Mouse (Mus musculus): ENCODE results near the gene Stxbp6. TPM values are rescaled to one million over a fixed set of nuclear protein-coding genes. Genes with fewer than 3 reads are reported as not detected.

Stxbp6 gene
- total RNA-seq, 2 experiments from 2014 or later: 27.1 to 27.3 TPM

DNA sequence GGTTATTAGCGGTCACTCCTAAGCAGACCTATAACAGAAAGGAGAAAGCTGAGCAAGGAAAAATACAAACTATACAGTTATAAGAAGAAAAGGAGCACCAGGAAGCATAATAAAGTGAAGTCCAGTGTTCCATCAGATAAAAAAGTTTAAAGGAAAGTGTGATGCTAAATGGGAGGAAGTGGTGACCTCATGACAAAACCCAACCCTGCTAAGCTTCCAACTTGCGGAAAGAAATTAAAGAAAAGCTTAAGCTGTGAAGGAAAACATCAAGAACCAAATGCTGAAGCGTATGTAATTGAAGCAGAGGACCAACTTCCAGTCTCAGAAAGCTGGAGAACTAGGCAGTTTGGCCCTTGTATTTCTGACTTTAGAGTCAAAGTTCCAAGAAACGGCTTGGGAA is 77.1 kb downstream of the Stxbp6 start:
- no peak for DNase-seq (ENCODE audit: low spot score in 2 of 2)

DNA sequence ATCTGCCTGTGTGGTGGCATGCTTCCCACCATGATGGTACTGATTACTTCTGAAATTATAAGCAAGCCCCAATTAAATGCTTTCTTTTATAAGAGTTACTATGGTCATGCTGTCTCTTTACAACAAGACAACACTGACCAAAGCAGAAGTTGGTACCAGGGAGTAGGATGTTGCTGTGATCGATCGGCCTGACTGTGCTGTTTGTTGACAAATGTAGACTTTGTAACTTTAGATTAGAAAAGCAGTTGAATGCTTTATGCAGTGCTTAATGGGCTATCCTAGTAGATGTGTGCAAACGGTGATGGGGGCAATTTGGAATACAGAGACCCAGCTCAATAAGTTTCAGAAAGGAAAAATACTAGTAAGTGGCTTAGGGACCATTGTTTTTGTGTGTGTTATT is 77.6 kb downstream of the Stxbp6 start:
- no peak for DNase-seq (ENCODE audit: low spot score in 2 of 2)

DNA sequence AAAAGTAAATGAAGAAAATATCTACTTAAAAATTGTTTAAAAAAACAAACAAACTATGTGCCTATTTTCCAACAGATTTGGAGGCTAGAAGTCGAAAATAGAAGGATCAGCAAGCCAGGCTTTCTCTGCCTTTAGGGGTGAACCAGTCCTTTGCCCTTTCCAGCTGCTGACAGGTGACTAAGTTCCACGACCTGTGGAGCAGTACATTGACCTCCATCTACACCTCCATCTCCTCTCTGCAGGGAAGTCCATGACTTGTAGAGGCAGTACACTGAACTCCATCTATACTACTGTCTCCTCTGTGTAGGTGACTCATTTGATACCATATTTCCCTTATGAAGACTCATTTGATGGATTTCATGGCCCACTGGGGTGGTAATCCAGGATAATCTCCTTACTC is 78.2 kb downstream of the Stxbp6 start:
- no peak for DNase-seq (ENCODE audit: low spot score in 2 of 2)

DNA sequence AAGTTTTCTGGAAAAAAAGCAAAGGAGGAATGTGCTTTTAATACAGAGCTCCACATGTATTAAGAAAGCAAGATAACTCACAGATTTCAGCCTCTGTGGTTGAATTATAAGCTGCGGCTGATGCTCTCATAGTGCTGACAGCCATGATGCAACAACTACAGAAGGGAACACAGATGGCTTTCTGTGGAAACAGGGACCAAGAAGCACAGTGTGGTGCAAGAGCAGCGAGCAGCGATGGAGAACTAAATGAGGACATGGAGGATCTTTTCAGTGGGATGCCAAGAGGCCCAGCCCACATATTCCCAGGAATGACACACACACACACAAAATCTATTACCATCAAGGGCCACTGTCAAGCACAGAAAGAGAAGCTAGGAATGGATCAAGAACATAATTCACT is 81.1 kb downstream of the Stxbp6 start:
- DNase-seq (ENCODE audit: low spot score in 2 of 2): no peak

DNA sequence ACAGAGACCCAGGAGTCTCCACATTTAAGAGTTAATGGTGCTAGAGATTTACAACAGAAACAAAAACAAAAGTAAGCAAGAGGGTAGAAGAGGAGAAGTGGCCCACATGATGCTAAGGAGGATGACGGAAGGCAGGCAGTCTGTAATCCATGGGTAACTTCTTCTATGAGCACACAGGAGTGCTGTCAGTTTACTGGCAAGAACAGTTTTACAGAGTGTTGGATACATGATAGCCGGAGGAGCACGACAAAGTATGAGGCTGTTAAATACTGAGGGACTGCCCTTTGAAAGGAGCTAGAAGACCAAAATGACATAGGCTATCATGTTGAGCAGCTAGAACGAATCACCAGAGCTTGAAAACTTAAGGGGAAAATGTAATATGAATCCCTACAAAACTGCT is 81.7 kb downstream of the Stxbp6 start:
- DNase-seq (ENCODE audit: low spot score in 2 of 2): no peak

DNA sequence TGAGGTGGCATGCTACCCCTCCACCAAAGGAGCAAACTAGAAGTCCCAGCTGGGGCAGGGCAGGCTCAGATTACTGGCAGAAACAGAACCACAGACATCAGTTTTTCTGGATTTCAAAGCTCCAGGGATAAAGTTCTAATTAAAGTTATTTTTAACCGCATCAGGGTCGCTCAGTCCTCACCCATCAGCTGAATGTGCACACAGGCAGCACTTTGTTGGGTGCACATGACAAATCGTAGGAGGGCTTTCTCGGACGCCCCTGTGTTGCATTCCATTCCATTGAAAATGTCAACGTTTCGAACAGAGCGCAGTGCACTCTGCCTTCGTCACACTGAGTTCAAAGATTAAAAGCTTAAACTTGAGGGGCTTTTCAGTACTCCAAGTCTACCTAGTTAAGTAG is 84.1 kb downstream of the Stxbp6 start:
- no peak for DNase-seq (ENCODE audit: low spot score in 2 of 2)

DNA sequence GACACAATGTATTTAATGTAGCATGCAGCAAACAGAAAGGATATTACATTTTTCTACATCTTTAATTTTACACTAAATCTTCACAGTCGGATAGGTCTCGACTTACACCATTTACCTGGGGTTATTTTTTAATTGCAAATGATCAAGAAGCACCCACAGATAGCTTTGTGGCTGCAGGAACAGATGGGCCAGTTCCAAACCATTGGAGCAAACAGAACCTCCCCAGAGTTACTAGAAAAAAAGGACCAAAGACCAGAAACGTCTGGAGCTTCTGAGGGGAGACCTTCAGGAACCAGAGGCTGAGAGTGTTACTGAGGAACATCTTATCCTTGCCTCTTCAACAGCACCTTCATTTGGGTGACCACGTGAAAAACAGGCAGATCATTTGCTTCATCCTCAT is 85.5 kb downstream of the Stxbp6 start:
- DNase-seq (ENCODE audit: low spot score in 2 of 2): no peak

DNA sequence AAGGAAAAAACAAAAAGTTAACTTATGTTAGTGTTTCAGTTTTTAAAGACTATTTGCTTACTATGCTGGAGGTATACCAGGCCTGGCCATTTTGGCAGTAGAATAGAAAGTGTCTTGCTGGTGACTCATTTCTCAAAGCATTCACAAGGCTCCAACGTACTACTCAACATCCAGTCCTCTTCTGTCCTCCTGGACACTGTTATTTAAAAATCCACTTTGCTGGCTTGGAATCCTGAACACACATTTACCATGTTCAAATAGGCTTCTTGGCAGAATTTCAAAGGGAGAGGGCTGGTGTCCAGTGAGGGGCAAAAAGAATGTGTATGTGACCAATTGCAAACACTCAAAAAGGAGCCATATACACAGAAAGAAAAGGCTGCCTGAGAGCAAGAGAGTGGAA is 86.7 kb downstream of the Stxbp6 start:
- no peak for DNase-seq (ENCODE audit: low spot score in 2 of 2)

DNA sequence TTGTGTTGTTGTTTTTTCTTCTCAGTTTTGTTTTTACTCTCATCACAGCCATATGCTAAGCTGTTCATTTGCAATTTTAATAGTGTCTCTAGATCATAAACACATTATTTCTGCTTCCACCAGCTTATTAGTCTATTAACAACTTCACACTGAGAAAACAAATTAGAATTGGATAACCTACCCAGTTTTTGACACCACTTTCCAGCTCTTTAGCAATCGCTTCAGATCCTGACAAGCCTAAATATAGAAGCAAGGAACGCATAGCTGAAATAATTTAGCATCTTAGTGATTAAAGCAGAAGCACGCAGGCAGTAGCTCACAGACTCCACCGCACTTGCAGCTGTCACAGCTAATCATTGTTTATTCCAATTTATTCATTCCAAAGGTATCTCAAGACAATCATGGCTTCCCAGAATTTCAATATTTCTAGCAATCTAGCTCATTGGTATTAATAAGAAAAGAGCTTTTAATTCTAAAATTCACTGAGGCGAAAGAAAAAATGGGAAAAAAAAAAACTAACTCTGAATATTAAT is 95.1 kb downstream of the Stxbp6 start:
- no peak for DNase-seq (ENCODE audit: low spot score in 2 of 2)

DNA sequence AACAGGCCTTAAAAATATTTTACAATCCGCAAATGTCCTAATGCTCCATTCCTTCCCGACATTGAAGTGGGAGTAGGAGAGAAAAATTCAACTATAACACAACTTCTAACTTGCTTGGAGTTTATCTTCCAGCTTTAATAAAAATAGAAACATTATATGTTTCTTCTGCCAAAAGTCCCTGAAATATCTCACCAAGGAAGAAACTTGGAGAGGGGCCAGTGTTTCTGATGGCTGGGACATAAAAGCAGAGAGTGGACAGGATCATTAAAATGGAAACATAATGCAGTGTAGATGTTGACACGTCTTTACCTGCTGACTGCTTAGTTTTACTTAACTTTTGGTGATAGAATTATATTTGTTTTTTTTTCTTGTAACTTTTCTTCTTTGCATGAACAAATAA is 99.2 kb downstream of the Stxbp6 start:
- DNase-seq (ENCODE audit: low spot score in 2 of 2): no peak

DNA sequence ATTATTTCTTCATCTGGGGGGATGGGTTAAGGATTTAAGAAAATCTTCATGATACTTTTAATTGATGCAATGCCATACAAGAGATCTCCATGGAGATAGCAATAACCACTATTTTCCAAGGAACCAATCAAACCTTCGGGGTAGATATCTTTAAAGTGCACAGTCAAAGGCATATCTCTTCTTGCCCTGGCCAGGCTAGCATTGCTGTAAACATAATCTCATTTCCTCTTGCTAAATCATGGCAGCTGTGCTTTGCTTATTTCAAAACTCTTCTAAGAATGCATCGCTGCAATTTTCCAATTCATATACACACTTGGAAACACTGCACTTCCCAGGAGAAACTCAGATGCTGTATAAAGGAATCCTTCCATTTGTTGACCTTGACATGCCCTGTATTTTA is 103.0 kb downstream of the Stxbp6 start:
- DNase-seq (ENCODE audit: low spot score in 2 of 2): no peak

DNA sequence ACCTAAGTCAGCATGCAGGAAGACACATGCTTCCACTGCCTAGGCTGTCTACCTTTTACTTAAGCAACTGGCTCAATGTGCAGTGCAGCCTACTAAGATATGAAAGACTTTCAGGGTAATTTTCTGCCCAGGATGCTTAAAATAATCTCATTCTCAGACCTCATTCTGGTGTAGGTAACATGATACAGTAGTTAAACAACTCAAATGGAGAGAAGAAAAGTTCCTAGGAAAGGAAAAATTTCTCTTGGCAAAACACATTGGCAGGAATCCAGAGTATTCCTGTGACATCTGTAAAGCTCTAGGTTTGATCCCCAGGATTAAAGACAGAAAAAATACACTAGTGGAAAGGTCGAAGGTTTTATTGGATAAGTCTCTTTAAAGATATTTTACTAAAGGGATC is 107.1 kb downstream of the Stxbp6 start:
- no peak for DNase-seq (ENCODE audit: low spot score in 2 of 2)

DNA sequence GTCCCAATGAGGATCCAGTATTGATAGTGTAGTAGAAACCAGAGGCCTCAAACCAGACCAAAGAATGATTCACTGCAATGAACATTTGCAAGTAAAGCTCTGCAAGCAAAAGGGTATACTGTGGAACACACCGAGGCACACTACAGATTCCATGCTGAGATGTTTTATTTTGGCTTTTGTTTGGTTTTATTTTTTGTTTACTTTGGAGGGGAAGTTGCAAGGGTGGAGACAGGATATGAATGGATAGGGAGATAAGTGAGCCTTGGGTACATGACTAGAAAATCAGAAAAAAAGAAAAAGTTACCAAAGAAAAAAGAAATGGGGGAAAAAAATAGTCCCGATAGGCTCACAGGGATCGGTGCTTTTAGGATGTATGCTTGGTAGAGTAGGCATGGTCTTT is 117.0 kb downstream of the Stxbp6 start:
- DNase-seq (ENCODE audit: low spot score in 2 of 2): no peak

DNA sequence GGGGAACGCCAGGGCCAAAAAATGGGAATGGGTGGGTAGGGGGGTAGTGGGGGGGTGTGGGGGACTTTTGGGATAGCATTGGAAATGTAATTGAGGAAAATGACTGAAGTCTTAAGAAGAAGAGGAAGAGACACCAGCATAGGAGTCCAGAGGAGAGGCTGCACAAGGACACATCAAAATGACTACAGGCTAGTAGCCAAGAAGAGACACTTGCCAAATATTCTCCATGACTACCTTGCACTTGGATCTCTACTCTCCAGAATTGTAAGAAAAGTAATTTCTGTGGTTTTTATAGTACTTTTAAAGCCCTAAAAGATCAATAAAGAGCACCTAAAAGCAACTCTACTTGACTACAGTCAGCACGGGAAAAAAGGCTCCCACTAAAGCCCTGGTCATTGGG is 121.4 kb downstream of the Stxbp6 start:
- DNase-seq (ENCODE audit: low spot score in 2 of 2): no peak

DNA sequence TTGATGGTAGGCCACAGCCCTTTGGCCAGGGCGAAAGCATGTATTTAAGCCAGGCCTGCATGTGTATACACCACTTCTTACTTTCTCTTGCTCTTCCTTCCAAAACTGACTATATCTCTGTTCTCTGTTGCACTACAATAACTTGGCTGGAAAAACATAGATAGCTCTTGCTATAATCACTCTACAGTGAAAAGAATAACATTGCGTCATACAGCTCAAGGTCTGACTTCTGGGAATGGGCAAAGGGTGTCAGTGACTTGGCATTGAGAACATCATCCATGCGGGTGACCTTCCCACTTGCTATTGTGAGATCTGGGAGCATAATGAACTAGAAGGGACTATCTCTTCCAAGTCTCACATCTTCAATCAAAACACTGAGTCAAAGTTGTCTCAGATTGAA is 122.4 kb downstream of the Stxbp6 start:
- no peak for DNase-seq (ENCODE audit: low spot score in 2 of 2)

DNA sequence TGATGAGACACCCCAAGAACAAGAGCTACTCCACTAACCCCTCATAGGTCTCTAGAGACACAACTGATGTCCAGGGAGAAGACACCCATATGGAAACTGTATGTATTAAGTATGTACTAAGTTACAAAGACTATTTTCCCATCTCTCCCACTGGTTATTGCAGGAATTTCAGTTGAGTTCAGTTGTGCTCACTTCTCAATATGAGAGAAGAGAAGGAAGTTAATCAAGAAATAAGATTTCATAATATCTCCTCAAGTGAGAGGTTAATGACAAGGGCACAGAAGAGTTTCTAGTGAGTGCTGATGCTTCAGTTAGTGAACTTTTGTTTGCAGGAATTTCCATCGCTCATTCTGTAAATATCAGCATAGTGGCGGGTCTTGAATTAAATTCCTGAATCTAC is 124.0 kb downstream of the Stxbp6 start:
- DNase-seq (ENCODE audit: low spot score in 2 of 2): no peak

DNA sequence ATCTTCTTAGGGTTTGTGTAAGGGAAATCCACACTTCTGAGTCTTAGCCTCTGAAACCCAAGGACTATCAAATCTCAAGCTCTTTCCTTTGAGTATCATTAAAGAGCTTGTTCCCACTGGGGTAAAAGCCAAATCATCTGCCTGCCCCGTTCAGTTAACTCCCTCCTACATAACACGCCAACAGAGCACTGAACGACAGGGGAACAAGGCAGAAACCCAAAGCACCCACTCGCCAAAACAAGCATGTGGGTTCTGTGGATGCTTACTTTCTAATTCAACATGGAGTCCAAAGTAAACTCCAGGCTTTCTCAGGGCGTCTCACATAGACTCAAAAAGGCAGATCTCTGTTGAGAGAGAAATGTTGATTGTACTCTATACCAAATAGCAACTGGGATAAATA is 126.7 kb downstream of the Stxbp6 start:
- DNase-seq (ENCODE audit: low spot score in 2 of 2): no peak

DNA sequence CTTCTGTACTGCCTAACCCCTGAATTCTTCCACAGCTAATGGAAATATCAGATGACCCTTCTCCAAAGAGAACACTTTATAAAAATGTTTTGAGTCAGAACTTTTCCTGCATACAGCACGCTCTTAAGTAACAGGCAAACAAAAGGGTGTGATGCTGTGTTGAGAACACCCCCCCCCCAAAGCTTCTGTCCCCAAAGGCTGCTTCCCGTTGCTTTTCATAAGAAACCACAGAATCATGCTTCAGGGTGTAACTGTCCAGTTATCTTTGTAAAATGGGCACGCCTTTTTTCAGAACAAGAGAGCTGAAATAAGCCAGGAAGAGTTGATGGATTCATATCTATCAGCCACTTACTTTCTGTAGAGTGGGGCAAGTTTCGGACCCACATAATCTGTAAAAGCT is 134.2 kb downstream of the Stxbp6 start:
- DNase-seq (ENCODE audit: low spot score in 2 of 2): no peak

DNA sequence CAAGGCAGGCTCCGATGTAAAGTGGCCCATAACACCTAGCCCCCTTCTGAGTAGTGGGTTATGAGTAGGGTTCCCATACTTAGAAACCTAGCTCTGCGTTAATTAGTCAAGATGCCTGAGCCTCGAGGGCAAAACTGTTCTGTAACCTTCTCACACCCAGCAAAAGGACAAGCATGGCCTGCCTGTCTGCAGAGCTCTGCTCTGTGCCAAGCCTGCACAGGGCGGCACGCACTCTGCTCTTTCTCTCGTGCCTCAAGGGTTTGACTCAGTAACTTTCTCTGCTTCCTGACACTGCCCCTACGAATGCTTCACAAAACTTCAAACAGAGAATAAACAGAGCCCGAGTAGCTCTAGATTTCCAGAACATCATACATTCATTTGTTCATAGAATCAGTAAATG is 135.4 kb downstream of the Stxbp6 start:
- no peak for DNase-seq (ENCODE audit: low spot score in 2 of 2)

DNA sequence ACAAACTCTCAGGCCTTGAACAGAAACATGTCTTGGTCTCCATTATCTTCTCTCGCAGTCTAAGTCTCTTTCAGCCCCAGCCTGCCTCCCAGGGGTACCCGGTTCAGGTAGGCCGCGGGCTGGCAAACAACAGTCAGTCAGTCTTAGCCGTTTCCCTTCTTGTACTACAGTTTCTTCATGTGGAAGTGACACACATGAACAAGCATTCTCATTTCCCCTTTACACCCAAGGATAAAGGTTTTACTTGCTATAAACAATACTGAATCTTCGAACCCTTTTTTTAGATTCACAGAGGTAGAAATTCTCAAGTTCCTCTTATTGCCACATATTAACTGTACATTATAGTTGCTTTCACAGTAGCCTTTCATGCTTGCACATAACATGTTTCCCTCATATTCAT is 141.6 kb downstream of the Stxbp6 start:
- no peak for DNase-seq (ENCODE audit: low spot score in 2 of 2)

DNA sequence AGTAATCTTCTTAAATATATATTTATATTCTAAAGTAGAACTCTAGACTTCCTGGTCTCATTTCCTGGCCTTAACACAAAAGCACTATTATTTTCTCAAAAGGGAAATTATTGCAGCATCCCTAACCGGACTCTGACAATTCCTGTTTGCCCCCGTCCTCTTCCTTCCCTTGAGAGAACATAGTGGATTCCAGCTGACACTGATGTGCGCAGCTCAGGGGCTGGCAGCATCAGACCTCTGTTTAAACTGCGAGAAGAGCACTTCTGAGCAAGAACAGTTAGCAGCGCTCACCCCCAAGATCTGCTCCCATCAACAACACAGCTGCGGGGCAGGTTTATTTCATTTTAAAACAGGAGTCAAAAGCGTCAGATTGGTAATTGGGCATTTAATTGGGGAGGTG is 142.8 kb downstream of the Stxbp6 start:
- no peak for DNase-seq (ENCODE audit: low spot score in 2 of 2)

DNA sequence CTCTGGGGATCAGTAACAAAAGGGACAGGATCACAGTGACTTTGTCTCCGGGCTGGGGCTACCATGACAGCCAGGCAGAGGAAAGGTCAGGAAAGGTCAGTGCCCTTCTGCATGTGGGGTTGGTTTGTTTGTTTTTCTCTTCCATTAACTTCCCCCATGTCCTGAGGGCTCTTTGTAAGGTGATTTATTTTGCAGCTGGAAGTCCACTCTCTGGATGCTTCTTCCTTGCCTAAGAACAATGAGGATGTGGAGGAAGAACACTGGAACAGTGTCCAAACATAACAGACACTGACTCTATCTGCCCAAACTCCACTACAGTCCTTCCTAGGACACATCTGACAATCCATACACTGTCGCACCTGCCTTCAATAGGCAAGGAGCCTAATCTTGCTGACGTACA is 146.1 kb downstream of the Stxbp6 start:
- DNase-seq (ENCODE audit: low spot score in 2 of 2): no peak

DNA sequence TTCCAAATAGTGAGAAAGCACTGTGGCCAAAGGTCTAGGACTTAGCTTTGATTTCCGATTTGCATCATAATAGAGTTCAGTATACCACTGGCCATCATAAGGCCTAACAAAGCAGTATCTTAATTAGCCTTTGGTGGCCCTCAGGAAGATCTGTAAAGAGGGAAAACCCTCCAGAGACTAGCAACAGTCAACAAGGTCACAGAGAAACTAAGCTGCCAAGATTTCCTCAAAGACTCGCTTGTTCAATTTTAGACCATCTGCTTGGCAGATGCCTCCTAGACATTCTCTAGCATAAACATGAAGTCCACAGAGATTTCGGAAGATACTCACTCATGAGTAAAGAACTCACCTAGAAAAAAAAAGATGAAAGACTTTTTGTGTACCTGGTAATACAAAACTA is 148.6 kb downstream of the Stxbp6 start:
- no peak for DNase-seq (ENCODE audit: low spot score in 2 of 2)

DNA sequence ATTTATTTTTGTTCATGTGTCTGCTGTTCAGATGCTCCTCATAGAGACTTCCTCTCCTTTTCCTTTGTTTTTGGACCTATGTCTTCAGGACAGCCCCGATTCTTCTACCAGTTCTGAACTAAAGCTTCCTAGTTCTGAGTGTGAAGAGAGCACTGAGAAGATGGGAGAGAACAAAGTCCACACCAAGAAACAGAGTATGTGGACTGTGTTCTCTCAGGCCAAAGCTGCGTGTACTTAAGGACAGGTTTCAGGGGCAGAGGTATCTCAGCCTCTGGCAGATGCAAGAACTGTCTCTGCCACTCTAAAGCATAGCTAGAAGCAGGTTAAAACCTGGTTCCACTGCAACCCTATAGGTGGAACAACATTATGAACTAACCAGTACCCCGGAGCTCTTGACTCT is 151.2 kb downstream of the Stxbp6 start:
- DNase-seq (ENCODE audit: low spot score in 2 of 2): no peak
